Mouse (Mus musculus) right cerebral cortex, postnatal 36 days (tissue): ENCODE measurements around the gene Hectd1.

Source experiments
- DNase-seq, 2 experiments: peaks; one replicate each; pipeline ENCODE4 v3.0.0; 2022; ENCODE audit warnings: low spot score in 2 of 2, mixed read lengths in 1 of 2

Hectd1 gene

GRCm38 (mm10) chr12:51768702-51769101 lies 60.6 kb downstream of the Hectd1 start:
- DNase-seq, result no peak

DNA sequence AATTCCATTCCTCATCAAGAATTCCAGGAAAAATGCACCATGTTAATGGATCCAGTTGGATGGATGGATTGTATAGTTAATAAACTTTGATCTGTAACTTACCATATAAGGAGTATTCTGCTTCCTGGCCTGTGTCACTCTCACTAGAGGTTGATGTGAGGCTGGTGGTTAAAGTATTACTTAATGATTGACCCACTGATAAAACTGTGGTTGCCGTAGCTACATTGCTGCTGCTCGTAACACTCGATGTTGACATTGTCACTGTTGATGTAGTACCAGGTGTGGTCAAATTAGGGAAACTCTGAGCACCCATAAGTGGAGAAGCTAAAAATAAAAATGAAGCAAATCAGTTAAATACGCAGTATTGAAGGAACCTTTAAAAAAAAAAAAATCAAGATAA lies 61.9 kb downstream of the Hectd1 start:
- no peak for DNase-seq

GRCm38 (mm10) chr12:51759374-51759773 lies 70.0 kb downstream of the Hectd1 start:
- no peak for DNase-seq

GRCm38 (mm10) chr12:51756599-51756961 lies 72.8 kb downstream of the Hectd1 start:
- DNase-seq, result no peak

GRCm38 (mm10) chr12:51755938-51756598 lies 73.3 kb downstream of the Hectd1 start:
- no peak for DNase-seq

GRCm38 (mm10) chr12:51747348-51747747 lies 82.0 kb downstream of the Hectd1 start:
- no peak for DNase-seq

DNA sequence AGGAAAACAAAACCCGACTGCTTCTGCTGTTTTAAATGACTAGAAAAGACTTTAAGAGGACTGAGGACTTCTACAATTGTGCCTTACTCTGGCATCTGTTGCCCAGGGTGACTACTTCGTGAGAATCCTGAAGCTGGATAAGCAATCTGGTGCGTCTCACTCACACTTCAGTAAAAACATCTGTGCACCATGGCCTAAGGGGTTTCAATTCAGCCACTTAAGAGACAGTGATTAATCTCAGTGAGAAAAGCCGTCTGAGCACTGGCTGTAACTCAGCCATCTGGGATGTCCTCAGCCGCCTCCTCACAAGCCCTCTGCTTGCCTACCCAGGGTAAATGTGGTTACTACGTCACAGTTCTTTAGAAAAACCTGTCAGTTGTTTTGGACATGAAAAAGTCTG lies 84.4 kb downstream of the Hectd1 start:
- DNase-seq, result no peak

- DNase-seq, result no peak
These were observed 87.6 kb downstream of the Hectd1 start for GRCm38 (mm10) chr12:51741690-51742089.

DNA sequence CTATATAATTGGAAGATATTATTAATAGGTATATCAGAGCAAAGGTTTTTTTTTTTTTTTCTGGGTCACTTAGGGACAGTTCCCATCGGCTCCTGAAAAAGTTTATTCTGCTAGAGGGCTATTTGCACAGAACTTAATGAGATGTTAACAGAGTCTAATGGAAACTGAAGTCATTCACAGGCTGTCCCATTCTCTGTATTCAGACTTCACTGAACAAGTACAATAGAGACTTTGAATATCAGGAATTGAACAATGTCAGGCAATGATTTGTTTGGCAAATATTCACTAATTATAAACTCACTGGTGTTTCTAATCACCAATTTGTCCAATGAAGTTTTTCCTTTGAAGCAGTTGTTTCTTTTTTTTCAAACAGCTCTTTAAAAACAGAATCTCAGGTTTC lies 92.5 kb downstream of the Hectd1 start:
- DNase-seq, result no peak

- no peak for DNase-seq
These were observed 93.0 kb downstream of the Hectd1 start for GRCm38 (mm10) chr12:51736381-51736780.

DNA sequence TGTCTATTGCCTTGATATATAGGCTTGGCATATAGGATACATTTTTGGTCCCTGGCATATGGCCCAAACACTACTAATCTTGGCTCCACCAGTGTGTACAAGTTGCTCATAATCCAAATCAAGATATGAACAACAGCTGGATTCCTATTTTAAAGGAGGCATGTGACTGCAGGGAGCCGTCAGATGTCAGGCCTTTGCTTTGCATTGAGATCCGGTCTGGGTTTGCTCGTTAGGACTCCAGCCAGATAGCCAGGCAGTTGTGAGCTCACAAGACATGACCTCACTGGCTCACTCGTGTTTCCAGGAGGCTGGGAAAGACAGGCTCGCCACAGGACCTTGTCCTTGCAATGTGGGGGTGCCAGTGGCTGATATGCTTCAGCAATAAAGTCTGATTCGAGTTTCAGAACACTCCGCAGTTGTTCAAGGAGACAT lies 93.5 kb downstream of the Hectd1 start:
- DNase-seq, result no peak

DNA sequence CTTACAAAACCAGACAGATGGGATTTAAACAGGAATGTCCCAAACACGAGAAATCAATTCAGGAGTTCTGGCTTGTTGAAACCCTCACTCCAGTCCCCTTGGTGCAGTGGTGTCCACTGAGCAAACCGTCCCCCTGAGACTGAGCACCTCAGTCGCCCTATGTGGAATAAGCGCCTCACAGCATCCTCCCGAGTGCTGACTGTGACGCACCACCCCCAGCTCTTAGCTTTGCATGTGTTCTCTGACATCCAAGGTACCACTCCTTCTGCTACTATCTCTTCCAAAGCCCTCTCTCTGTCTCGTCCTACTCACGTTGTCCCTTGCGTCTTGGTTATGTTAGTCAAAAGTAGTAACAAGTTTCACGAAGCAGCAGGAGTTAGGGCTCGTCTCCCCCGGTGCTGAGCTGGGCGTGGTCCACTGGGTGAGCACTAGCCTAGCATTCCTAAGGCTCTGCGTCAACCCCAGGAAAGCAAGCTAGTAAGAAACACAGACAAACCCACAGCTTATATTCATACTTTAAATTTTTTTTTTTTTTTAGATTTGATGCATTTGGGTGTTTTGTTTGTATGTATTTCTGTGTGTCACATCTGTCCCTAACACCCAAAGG lies 94.6 kb downstream of the Hectd1 start:
- no peak for DNase-seq

- DNase-seq, result no peak
These were observed 99.5 kb downstream of the Hectd1 start for GRCm38 (mm10) chr12:51729827-51730226.

DNA sequence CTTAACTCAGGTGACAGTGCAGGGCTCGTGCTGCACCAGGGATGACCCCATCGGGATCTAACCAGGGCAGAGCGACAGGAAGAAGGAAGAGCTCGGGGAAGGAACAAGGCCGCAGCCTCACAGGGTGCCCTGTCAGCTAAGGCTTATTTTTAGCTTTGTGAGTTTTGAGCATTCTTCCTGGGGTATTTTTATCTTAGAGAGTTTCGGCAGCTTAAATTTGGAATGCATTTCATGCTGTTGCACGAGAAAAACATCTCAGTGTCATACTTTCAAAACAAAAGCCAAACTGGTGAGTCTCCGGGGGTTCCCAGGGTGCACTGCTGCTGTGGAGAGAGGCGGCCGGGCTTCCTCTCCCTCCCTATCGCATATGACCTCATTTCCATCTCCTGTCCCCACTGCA lies 100.3 kb downstream of the Hectd1 start:
- DNase-seq, result peak in 1 of 2 experiments; percentile 32

GRCm38 (mm10) chr12:51721836-51722235 lies 107.5 kb downstream of the Hectd1 start:
- no peak for DNase-seq

- DNase-seq, result no peak
These were observed 110.7 kb downstream of the Hectd1 start for GRCm38 (mm10) chr12:51718617-51719016.

DNA sequence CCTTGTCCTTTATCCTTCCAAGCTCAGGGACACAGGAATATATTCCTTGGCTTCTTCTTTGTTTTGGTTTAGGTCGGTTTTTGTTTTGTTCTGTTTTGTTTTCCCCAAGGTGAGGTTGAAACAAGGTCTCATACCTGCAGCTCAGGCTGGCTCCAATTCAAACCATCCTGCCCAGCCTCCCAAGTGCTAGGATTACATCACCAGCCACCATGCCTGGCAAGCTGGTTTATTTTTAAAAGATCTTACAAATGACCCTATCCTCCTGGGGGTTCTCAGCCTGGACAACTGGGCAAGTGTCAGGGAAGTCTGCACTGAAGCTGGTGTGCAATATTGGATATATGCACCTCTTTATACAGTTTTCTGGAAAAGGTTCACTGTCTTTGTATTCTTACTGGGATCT lies 116.7 kb downstream of the Hectd1 start:
- no peak for DNase-seq

GRCm38 (mm10) chr12:51710154-51710553 lies 119.2 kb downstream of the Hectd1 start:
- no peak for DNase-seq

GRCm38 (mm10) chr12:51709741-51710140 lies 119.6 kb downstream of the Hectd1 start:
- DNase-seq, result no peak

DNA sequence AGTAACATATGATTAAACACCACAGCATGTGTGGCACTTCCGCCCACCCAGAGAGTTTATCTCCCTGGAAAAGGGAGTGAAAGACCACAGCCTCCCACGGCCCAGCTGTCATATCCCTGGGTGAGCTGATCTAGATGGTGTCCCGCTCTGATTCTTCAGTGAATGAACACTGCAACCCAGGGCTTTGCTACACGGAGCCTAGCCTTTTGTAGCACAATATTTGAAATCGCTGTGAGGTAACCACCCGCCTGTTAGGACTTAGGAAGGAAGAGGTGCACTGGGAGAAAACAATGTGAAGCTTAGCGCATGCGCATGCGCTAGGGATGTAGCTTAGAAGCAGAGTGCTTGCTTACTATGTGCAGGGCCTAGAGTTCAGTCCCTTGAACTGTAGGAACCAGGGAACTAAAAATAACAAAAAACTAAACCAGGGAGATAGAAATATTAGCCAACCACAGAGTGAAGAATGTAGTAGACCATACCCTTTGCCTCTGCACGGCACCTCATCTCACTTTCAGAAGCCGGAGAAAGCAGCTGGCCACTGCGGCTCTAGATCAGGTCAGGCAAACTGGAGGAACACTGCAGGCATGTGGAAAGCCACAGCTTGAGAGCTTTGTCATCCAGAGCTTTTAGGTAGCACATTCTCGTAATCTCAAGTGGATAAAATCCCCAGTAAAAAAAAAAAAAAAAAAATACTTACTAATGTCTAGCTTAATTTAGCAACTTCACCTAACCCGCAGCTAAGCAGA lies 120.2 kb downstream of the Hectd1 start:
- peak; percentile 85 to 91 for DNase-seq

DNA sequence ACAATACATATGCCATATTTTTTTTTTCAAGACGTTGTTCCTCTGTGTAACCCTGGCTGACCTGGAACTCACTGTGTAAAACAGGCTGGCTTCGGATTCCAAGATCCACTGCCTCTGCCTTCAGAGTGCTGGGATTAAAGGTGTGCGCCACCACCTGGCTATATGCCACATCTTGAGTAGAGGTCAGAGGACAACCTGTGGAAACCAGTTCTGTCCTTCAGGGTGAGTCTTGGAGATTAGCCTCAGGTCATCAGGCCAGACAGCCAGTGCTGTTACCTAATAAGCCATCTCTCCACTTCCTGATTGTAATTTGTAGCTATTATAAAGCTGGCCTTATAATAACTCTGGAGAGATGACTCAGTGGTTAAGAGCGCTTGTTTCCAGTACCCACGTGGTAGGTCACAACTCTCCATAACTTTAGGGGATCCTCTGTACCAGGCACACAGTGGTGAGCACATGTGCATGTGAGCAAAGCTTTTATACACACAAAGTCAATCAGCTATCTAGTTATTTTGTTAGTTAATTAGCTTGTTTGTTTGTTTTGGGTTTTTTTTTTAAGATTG lies 122.6 kb downstream of the Hectd1 start:
- DNase-seq, result no peak

DNA sequence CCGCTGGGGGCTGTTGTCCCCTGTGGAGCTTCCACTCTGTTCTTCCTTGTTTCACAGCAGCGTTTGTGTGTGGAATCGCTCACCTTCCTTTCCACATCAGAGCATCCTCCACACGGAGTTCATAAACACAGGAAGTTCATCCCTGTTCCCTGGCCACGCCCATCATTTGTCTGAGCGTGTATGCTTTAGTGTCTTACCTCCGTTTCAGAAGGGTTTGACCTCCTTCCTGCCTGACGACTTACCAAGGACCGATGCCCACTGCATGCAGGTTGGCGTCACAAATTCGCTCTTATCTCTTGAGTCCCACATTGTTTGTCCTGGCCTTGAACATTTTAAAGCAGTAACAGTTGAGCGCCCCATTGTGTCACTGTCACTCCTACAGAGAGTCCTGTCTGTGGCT lies 123.6 kb downstream of the Hectd1 start:
- DNase-seq, result no peak

GRCm38 (mm10) chr12:51704572-51704971 lies 124.8 kb downstream of the Hectd1 start:
- no peak for DNase-seq
